Mouse (Mus musculus) limb, embryonic 15.5 days (tissue): ENCODE results near the gene Ccr1l1. TPM values are rescaled to one million over a fixed set of nuclear protein-coding genes. Genes with fewer than 3 reads are reported as not detected.

ENCODE experiments used
- ATAC-seq: fragments of 200-750 bp; cut with Nextera tagmentation; 2 replicates; pipeline ENCODE4 v1.8.0; 2017; ENCODE audit warnings: low read depth, moderate TSS enrichment; ENCODE audit not compliant: insufficient number of reproducible peaks, low FRiP score, low TSS enrichment
- H3K27ac ChIP-seq: fragments of 300-500 bp; sonication (generic); 2 replicates; pipeline ENCODE4 v1.5.1; 2015; ENCODE audit warnings: moderate library complexity, mild to moderate bottlenecking, inconsistent platforms
- H3K27me3 ChIP-seq: fragments of 300-500 bp; sonication (generic); 2 replicates; pipeline ENCODE4 v1.6.1; 2015; ENCODE audit warnings: inconsistent platforms
- H3K36me3 ChIP-seq: fragments of 300-500 bp; sonication (generic); 2 replicates; pipeline ENCODE4 v1.6.1; 2015; ENCODE audit warnings: inconsistent platforms
- H3K4me1 ChIP-seq: fragments of 300-500 bp; sonication (generic); 2 replicates; pipeline ENCODE4 v1.6.1; 2015; ENCODE audit warnings: inconsistent platforms
- H3K4me2 ChIP-seq: fragments of 300-500 bp; sonication (generic); 2 replicates; pipeline ENCODE4 v1.6.1; 2015; ENCODE audit warnings: mild to moderate bottlenecking, inconsistent platforms
- H3K4me3 ChIP-seq: fragments of 300-500 bp; sonication (generic); 2 replicates; pipeline ENCODE4 v1.5.1; 2015; ENCODE audit warnings: mild to moderate bottlenecking, inconsistent platforms
- H3K9ac ChIP-seq: fragments of 300-500 bp; sonication (generic); 2 replicates; pipeline ENCODE4 v1.6.1; 2015; ENCODE audit warnings: inconsistent platforms
- H3K9me3 ChIP-seq: fragments of 300-500 bp; sonication (generic); 2 replicates; pipeline ENCODE4 v1.6.1; 2016; ENCODE audit warnings: inconsistent platforms
- WGBS: fragments of 180-500 bp; shearing (Covaris S2); methylation state at CpG from one replicate; pipeline ENCODE4 v1.1.7; 2015; 5-methylcytosine and 5-hydroxymethylcytosine counted together
- polyA plus RNA-seq: library from polyadenylated mRNA; unstranded; fragments of >200 nt; fragmentation: Nextera tagmentation; extraction: Ambion mirVana; gene quantifications from 2 replicates; pipeline ENCODE4 v1.2.1, GENCODE M21; 2015

Gene Ccr1l1
- polyA plus RNA-seq, 1 experiment from 2014 or later = not detected

DNA sequence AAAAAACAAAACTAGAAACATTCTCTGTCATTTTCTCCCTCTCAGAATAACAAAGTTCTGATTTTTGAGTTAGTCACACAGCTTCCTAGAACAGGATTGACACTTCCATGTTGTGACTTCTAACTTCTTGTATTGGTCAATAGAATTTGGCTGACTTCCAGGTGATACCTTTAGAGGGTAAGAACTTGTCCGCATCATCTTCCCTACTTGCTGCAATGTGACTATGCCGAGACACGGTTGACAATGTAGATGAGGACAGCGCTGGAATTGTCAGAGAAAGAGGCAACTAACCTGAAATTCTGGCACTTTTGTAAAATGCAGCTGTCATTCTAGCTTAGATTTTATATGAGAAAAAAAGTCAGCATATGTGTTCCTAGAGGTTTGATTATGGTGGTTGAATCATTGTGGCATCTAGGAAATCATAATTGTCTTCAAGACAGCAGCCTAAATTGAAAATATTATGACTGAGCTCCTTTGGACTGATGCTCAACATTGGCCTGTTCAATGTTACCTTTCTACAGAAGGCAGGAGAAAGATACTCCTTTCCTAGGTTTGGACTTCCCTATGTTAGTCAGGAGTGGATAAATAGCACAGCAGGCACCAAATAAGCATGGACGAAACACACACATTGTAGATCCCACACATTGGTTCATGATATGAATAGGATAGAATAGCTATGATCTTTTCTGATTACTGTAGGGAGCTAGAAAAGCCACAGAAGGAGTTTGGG is 44.3 kb downstream of the Ccr1l1 start:
- no peak overlapping the region for H3K4me3 ChIP-seq
- H3K9me3 ChIP-seq = no peaks in the 10 kb centered on the region
- no peak overlapping the region for H3K9ac ChIP-seq
- no peak overlapping the region for H3K27ac ChIP-seq
- H3K27me3 ChIP-seq = no peaks in the 10 kb centered on the region
- 93% methylated on average over 5 of the region's 5 CpGs for WGBS
- H3K36me3 ChIP-seq = no peaks in the 10 kb centered on the region
- no peak overlapping the region for H3K4me2 ChIP-seq
- H3K4me1 ChIP-seq = no peaks in the 10 kb centered on the region
- no peak for ATAC-seq

GRCm38 (mm10) chr9:123932911-123933675 is 45.1 kb downstream of the Ccr1l1 start:
- H3K36me3 ChIP-seq = no peaks in the 10 kb centered on the region
- no peaks in the 10 kb centered on the region for H3K4me1 ChIP-seq
- ATAC-seq = no peak
- H3K9ac ChIP-seq = no peak overlapping the region
- H3K27me3 ChIP-seq = no peaks in the 10 kb centered on the region
- 93% methylated on average over 19 of the region's 19 CpGs for WGBS
- no peaks in the 10 kb centered on the region for H3K9me3 ChIP-seq
- no peak overlapping the region for H3K27ac ChIP-seq
- no peak overlapping the region for H3K4me2 ChIP-seq
- no peak overlapping the region for H3K4me3 ChIP-seq

- ATAC-seq = no peak
- H3K9ac ChIP-seq = no peak overlapping the region
- no peaks in the 10 kb centered on the region for H3K27me3 ChIP-seq
- H3K4me2 ChIP-seq = no peak overlapping the region
- no peak overlapping the region for H3K4me3 ChIP-seq
- H3K9me3 ChIP-seq = no peaks in the 10 kb centered on the region
- H3K27ac ChIP-seq = no peak overlapping the region
- WGBS = 63% methylated on average over 6 of the region's 6 CpGs
- H3K4me1 ChIP-seq = 0 out of 2 replicates have a peak, but pooled peaks cover 4% of the 10 kb centered on the region
- H3K36me3 ChIP-seq = no peaks in the 10 kb centered on the region
These were observed 46.2 kb downstream of the Ccr1l1 start for GRCm38 (mm10) chr9:123931761-123932700.

DNA sequence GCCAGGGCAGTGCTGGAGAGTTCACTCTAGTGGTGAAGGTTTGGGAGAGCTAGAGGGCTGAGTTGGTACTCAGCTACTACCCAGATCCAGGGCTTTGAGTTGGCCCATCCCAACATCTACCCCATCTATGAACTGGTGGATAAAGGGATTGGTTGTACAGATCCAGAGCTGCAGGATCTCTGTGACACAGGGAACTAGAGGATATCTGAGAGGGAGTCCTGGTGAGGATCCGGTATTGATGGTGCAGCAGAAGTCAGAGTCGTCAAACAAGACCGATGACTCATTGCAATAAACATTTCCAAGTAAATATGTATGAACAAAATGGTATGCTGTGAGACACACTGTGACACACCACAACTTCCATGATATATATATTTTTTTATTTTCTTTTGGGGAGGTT is 47.3 kb downstream of the Ccr1l1 start:
- no peak overlapping the region for H3K27ac ChIP-seq
- H3K27me3 ChIP-seq = no peaks in the 10 kb centered on the region
- no peaks in the 10 kb centered on the region for H3K36me3 ChIP-seq
- no peaks in the 10 kb centered on the region for H3K9me3 ChIP-seq
- H3K4me2 ChIP-seq = no peak overlapping the region
- H3K4me1 ChIP-seq = 0 out of 2 replicates have a peak, but pooled peaks cover 5% of the 10 kb centered on the region
- no peak for ATAC-seq
- 80% methylated on average over 3 of the region's 3 CpGs for WGBS
- H3K9ac ChIP-seq = no peak overlapping the region
- H3K4me3 ChIP-seq = no peak overlapping the region

- H3K4me3 ChIP-seq = no peak overlapping the region
- H3K4me2 ChIP-seq = no peak overlapping the region
- H3K36me3 ChIP-seq = no peaks in the 10 kb centered on the region
- peaks cover 9% of the 10 kb centered on the region; the same call in 1 of the 2 replicates for H3K4me1 ChIP-seq
- no peaks in the 10 kb centered on the region for H3K27me3 ChIP-seq
- no peak for ATAC-seq
- 81% methylated on average over 3 of the region's 3 CpGs for WGBS
- H3K9ac ChIP-seq = no peak overlapping the region
- no peaks in the 10 kb centered on the region for H3K9me3 ChIP-seq
- H3K27ac ChIP-seq = no peak overlapping the region
These were observed 47.7 kb downstream of the Ccr1l1 start for GRCm38 (mm10) chr9:123930476-123930875.

GRCm38 (mm10) chr9:123929936-123930335 is 48.3 kb downstream of the Ccr1l1 start:
- H3K4me3 ChIP-seq = no peak overlapping the region
- no peak overlapping the region for H3K4me2 ChIP-seq
- no peaks in the 10 kb centered on the region for H3K27me3 ChIP-seq
- no peak overlapping the region for H3K27ac ChIP-seq
- no peaks in the 10 kb centered on the region for H3K9me3 ChIP-seq
- no peak overlapping the region for H3K9ac ChIP-seq
- H3K36me3 ChIP-seq = no peaks in the 10 kb centered on the region
- 80% methylated on average over 4 of the region's 4 CpGs for WGBS
- H3K4me1 ChIP-seq = peaks cover 11% of the 10 kb centered on the region; the same call in 1 of the 2 replicates
- ATAC-seq = no peak

GRCm38 (mm10) chr9:123928759-123929246 is 49.4 kb downstream of the Ccr1l1 start:
- no peak overlapping the region for H3K4me2 ChIP-seq
- H3K9ac ChIP-seq = no peak overlapping the region
- H3K9me3 ChIP-seq = no peaks in the 10 kb centered on the region
- no peaks in the 10 kb centered on the region for H3K36me3 ChIP-seq
- WGBS = 53% methylated on average over 8 of the region's 8 CpGs
- H3K4me1 ChIP-seq = peaks cover 17% of the 10 kb centered on the region
- H3K4me3 ChIP-seq = no peak overlapping the region
- H3K27ac ChIP-seq = no peak overlapping the region
- peaks cover 8% of the 10 kb centered on the region for H3K27me3 ChIP-seq
- no peak for ATAC-seq

DNA sequence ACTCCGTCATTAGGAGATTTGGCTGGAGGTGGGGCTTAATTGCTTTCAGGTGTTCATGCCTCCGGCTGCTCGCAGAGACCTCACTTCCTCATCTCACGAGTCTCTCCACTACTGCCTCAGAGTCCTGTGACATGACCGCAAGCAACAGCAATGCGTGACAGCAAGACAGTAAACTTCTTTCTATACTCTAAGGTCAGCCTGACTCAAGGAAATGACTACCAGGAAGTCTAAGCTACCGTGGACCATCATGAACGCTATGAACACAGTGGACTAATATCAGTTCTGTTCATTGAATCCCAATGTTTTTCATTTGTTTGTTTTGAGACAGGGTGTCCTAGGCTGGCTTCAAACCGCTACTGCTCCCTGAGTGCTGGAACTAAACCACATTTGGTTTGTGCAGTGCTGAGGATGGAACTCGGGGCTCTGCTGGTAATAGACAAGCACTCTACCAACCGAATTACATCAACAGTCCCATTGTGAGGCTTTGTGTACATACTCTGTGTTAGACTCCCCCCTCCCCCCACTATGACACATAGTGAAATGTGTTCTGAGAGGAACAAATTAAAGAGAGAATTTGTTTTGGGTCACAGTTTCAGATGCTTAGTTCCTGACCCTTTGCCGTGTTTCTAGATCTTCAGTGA is 50.0 kb downstream of the Ccr1l1 start:
- Histone ChIP-seq H3K36me3 (no peaks in the 10 kb centered on the region), H3K4me3 (no peak overlapping the region), H3K4me2 (no peak overlapping the region), H3K27me3 (peaks cover 13% of the 10 kb centered on the region), H3K9ac (no peak overlapping the region), H3K4me1 (peaks cover 23% of the 10 kb centered on the region), H3K27ac (no peak overlapping the region), H3K9me3 (no peaks in the 10 kb centered on the region)
- ATAC-seq = no peak
- 45% methylated on average over 12 of the region's 12 CpGs for WGBS

GRCm38 (mm10) chr9:123927281-123927960 is 50.8 kb downstream of the Ccr1l1 start:
- H3K4me3 ChIP-seq = no peak overlapping the region
- H3K27ac ChIP-seq = no peak overlapping the region
- no peaks in the 10 kb centered on the region for H3K36me3 ChIP-seq
- no peak for ATAC-seq
- WGBS = 42% methylated on average over 16 of the region's 16 CpGs
- no peak overlapping the region for H3K9ac ChIP-seq
- H3K27me3 ChIP-seq = peaks cover 16% of the 10 kb centered on the region
- H3K4me1 ChIP-seq = peaks cover 26% of the 10 kb centered on the region
- no peaks in the 10 kb centered on the region for H3K9me3 ChIP-seq
- no peak overlapping the region for H3K4me2 ChIP-seq
